Mouse (Mus musculus): ENCODE data around the gene Man1c1. TPM values are rescaled to one million over a fixed set of nuclear protein-coding genes. Genes with fewer than 3 reads are reported as not detected.

The Man1c1 gene
- polyA plus RNA-seq, 1 experiment from 2014 or later = 8.3 TPM

DNA sequence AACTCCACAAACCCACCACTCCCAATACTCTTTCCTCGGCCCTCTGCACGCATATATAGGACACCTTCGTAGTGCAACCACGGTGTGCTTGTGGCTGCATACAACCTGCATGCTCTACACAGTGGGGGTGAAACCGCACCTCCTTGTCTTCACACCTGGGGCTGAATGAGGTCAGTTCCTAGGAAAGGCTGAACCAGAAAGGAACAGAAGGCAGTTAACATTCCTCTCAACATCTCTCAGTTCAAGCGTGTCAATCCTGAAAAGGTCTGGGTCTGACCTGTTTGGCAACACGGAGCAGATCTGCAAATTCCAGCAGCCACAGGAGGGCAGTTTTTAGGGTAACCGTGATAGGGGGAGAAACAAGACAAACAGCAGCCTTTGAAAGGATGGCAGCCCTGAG lies 21.7 kb downstream of the Man1c1 start:
- no peak overlapping the region for H3K4me3 ChIP-seq
- DNase-seq (ENCODE audit: low spot score) = no peak
- H3K36me3 ChIP-seq = peaks cover 32% of the 10 kb centered on the region
- peaks cover 4% of the 10 kb centered on the region; the same call in 1 of the 2 replicates for H3K9me3 ChIP-seq
- peak overlapping the region; percentile 76 for H3K27ac ChIP-seq
- peaks cover 47% of the 10 kb centered on the region for H3K4me1 ChIP-seq
- no peaks in the 10 kb centered on the region for H3K27me3 ChIP-seq (ENCODE audit: insufficient read depth, poor library complexity, severe bottlenecking)
- 70% methylated on average over 8 of the region's 8 CpGs for WGBS

DNA sequence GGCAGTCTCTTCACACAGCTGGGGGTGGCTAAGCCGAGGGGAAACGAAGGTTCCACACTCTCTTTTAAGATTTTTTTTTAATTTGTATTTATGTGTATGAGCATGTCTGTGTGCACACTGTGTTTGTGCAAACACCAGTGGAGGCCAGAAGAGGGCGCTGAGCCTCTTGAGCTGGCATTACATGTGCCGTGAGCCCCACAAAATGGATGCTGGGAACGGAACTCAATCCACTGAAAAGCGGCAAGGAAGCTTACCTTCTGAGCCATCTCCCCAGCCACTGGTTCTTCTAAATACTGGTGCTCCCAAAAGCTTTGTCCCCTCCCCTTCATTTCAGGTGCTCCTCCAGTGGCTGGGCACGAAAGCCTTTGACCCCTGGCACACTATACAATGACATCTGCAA lies 22.3 kb downstream of the Man1c1 start:
- H3K9me3 ChIP-seq = peaks cover 4% of the 10 kb centered on the region; the same call in 1 of the 2 replicates
- no peak for DNase-seq (ENCODE audit: low spot score)
- no peak overlapping the region for H3K27ac ChIP-seq
- WGBS = 89% methylated on average over 7 of the region's 7 CpGs
- peaks cover 53% of the 10 kb centered on the region for H3K4me1 ChIP-seq
- no peaks in the 10 kb centered on the region for H3K27me3 ChIP-seq (ENCODE audit: insufficient read depth, poor library complexity, severe bottlenecking)
- H3K36me3 ChIP-seq = peaks cover 26% of the 10 kb centered on the region
- no peak overlapping the region for H3K4me3 ChIP-seq

DNA sequence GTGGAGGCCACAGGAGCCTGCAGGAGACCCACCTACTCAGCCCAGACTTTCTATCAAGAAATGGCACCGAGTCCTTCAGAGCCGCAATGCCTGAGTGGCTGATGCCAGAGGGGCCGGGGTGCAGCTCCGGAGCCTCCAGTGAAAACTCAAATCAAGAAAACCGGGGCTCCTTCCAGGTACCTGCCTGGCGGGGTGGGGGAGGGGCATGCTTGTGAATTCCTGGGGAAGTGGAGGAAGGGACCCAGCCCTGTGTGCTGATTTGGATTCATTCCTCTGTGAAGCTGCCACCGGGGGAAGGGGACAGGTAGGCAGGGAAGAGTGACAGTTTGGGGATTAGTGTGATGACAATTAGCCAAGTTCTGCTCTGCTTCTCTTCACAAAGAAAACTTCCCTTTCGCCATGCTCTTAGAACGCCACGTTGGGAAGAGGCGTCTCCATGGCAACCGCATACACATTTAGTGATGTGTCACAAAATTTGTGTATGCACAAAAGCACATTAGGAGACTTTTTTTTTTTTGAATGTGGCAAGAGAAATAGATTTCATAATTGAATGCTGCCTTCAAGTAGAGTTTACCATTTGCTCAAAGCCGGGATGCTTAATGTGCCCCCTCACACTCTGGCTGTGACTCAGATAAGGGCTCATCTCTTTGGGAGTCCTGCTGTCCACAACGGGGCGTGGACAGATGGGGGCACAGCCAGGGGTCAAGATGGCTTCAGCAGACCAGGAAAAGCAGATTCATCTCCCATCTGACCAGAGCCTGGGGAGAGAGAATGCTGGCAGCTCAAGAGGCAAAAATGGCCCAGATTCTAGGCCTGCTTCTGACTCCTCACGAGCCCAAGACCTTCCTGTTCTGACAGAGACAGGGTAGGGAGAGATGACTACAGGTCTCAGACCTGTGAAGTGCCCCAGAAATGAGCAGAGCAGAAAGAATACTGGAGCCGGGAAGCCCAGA lies 26.3 kb downstream of the Man1c1 start:
- no peaks in the 10 kb centered on the region for H3K9me3 ChIP-seq
- peaks cover 8% of the 10 kb centered on the region; the same call in 1 of the 2 replicates for H3K36me3 ChIP-seq
- peak overlapping the region; percentile 76 for H3K27ac ChIP-seq
- no peak overlapping the region for H3K4me3 ChIP-seq
- peaks cover 66% of the 10 kb centered on the region for H3K4me1 ChIP-seq
- 24% methylated on average over 17 of the region's 17 CpGs for WGBS
- H3K27me3 ChIP-seq (ENCODE audit: insufficient read depth, poor library complexity, severe bottlenecking) = no peaks in the 10 kb centered on the region
- no peak for DNase-seq (ENCODE audit: low spot score)

DNA sequence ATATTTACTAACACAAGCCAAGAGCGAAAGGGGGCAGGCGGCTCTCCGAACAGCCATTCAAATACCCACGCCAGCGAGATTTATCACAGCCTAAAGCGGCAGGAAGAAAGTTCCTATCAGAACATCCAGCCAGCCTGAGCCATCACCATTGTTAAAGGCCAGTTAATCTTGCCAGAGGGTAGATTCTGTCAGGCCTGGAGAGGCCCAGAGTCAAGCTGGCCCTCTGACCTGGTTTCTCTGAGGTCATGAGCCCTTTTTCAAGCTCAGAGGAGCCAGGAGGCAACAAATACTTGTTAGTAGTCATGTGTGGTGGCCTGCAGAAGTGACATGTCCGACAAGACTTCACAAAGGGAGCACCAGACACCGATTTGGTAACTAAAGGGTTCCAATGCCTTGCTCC lies 28.3 kb downstream of the Man1c1 start:
- Histone ChIP-seq H3K9me3 (no peaks in the 10 kb centered on the region), H3K36me3 (no peaks in the 10 kb centered on the region), H3K27me3 (ENCODE audit: insufficient read depth, poor library complexity, severe bottlenecking) (no peaks in the 10 kb centered on the region), H3K27ac (peak overlapping the region; percentile 72), H3K4me3 (no peak overlapping the region), H3K4me1 (peaks cover 75% of the 10 kb centered on the region)
- no peak for DNase-seq (ENCODE audit: low spot score)
- 32% methylated on average over 8 of the region's 8 CpGs for WGBS

DNA sequence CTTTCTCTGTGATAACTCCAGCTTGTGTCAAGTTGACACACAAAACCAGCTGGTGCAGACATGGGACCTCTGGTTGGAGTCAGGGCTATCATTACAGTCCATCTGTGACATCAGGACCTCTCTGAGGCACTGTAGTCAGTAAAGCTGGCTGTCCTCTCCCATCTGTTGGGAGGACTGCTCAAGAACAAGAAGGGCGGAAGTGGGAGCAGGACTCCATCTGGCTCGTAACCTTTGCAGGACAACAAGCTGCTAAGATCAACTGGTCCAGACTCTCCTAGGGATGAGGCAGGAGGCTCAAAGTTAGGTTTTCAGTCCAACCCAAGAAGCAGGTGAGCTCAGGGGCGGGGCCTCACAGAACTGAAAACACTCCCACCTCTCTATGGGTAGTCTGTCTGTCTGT lies 29.1 kb downstream of the Man1c1 start:
- Histone ChIP-seq H3K4me3 (no peak overlapping the region), H3K4me1 (peaks cover 83% of the 10 kb centered on the region), H3K27me3 (ENCODE audit: insufficient read depth, poor library complexity, severe bottlenecking) (no peaks in the 10 kb centered on the region), H3K9me3 (no peaks in the 10 kb centered on the region), H3K36me3 (no peaks in the 10 kb centered on the region), H3K27ac (peak overlapping the region; percentile 72)
- no peak for DNase-seq (ENCODE audit: low spot score)
- WGBS = 86% methylated on average over 3 of the region's 3 CpGs

DNA sequence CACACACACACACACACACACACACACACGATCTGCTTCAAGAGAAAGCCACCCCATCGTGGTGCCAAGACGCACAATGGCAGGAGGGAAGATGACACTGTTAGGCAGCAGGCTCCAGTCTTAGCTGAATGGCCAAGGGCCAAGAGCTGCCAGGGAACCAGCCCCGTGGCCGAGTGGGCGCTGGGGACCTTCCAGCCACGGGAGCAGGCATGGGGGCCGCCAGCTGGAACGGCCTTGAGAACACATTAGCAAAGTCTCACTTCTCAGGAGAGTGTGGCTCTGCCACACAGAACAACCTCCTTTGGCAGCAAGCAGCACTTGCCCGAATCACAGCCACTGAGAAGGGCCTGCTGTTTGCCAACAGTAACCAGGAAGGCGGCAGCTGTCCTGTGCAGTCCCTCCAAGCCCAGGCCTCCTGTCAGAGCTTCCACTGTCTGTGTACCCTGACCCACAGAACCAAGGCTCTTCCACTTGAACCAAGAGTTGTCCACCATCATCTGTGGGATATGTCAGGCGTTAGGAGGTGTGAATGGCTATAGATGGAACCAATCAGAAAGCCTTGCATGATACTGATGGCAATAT lies 30.1 kb downstream of the Man1c1 start:
- WGBS = 88% methylated on average over 12 of the region's 12 CpGs
- no peak overlapping the region for H3K4me3 ChIP-seq
- peak overlapping the region; percentile 31 for H3K27ac ChIP-seq
- H3K9me3 ChIP-seq = no peaks in the 10 kb centered on the region
- H3K4me1 ChIP-seq = peaks cover 83% of the 10 kb centered on the region
- H3K36me3 ChIP-seq = no peaks in the 10 kb centered on the region
- DNase-seq (ENCODE audit: low spot score) = no peak
- no peaks in the 10 kb centered on the region for H3K27me3 ChIP-seq (ENCODE audit: insufficient read depth, poor library complexity, severe bottlenecking)

DNA sequence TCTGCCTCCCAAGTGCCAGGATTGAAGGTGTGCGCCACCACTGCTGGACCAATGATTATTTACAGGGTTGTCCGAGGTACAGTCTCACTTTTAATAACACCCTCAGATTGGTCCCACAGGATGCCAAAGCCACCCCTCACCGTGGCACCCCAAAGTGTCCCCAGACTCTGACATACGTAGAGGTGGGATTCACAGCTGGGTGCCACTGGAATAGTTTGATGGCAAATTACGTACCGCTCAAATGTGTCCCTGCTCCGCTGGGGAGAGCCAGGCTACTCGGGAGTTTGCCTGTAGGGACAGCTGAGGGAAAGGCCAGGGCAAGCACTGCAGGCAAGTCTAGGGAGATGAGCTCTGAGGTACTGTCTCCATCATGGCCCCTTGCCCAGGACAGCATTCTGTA lies 30.9 kb downstream of the Man1c1 start:
- H3K4me3 ChIP-seq = no peak overlapping the region
- no peak overlapping the region for H3K27ac ChIP-seq
- H3K4me1 ChIP-seq = peaks cover 83% of the 10 kb centered on the region
- WGBS = 87% methylated on average over 8 of the region's 8 CpGs
- H3K9me3 ChIP-seq = no peaks in the 10 kb centered on the region
- no peaks in the 10 kb centered on the region for H3K36me3 ChIP-seq
- DNase-seq (ENCODE audit: low spot score) = no peak
- H3K27me3 ChIP-seq (ENCODE audit: insufficient read depth, poor library complexity, severe bottlenecking) = no peaks in the 10 kb centered on the region

DNA sequence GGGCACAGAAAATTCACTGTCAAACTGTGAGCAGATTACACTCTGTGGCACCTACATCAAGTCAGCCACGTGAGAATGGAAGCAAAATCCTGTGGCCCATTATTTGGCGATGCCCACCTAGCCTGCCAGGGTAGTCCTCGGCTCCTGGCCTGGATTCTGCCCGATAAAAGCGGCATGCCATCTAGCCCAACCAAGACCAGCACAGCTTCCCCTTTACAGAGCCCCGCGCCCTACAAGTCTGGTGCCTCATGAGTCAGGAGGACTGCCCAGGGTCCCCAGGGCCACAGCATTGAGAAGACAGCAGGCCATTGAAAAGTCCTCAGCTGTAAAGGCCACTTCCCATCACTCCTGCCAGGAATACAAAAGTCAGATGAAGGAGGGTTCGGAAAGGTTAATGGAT lies 31.8 kb downstream of the Man1c1 start:
- peaks cover 76% of the 10 kb centered on the region for H3K4me1 ChIP-seq
- H3K9me3 ChIP-seq = no peaks in the 10 kb centered on the region
- DNase-seq (ENCODE audit: low spot score) = no peak
- H3K27ac ChIP-seq = no peak overlapping the region
- no peaks in the 10 kb centered on the region for H3K27me3 ChIP-seq (ENCODE audit: insufficient read depth, poor library complexity, severe bottlenecking)
- no peaks in the 10 kb centered on the region for H3K36me3 ChIP-seq
- no peak overlapping the region for H3K4me3 ChIP-seq
- 82% methylated on average over 8 of the region's 8 CpGs for WGBS

DNA sequence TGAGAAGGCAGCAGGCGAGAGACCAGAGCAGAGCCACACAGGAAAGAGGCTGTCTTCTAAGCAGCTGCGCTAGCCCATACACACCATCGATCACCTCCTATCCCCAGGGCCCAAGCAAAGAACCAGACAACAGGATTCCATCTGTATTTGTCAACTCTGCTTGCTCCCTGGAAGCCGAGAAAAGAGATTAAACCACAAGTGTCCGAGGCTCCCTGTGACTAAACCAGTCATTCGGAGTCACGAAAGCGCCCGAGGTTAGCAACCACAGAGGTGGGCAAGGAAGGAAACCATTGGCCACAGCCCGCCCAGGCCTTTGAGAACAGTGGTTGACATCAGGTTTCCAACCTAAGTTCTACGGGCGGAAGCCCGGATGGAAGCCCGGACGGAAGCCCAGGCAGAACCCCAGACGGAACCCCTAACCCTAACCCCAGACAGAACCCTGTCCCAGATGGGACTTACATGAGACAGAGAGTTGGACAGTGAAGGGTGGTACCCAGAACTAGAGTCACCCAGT lies 32.4 kb downstream of the Man1c1 start:
- peaks cover 70% of the 10 kb centered on the region for H3K4me1 ChIP-seq
- 0 out of 2 replicates have a peak overlapping the region, but pooled peaks have one; percentile 16 for H3K27ac ChIP-seq
- no peak for DNase-seq (ENCODE audit: low spot score)
- no peaks in the 10 kb centered on the region for H3K9me3 ChIP-seq
- H3K4me3 ChIP-seq = no peak overlapping the region
- WGBS = 81% methylated on average over 16 of the region's 16 CpGs
- no peaks in the 10 kb centered on the region for H3K27me3 ChIP-seq (ENCODE audit: insufficient read depth, poor library complexity, severe bottlenecking)
- H3K36me3 ChIP-seq = no peaks in the 10 kb centered on the region

DNA sequence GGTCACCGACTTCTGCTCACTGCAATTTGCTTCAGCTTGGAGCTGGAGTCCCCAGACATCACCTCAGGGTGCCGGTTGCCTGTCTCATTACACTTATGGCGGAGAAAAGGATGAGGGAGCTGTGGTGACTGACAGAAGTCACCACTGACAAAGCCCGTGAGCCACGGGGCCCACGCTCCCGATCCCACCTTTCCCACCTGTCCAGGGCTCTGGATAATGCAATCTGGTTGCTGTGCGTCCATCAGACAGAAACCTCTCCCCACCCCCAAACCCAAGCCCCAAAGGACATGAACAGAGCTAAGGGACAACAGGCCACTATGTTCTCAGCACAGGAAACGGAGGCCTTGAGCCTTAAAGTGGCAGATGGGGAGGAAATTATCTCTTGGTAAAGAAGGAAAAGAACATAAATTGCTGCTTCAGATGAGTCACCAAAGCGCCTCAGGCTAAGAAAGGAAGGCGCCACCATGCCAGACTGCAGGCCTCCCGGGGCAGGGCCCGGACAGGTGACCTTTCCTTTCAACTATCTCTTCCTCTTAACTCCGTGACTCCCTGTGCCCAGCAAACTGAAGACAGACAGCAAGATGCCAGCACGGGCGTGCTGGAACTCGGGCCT lies 34.2 kb downstream of the Man1c1 start:
- H3K4me1 ChIP-seq = peaks cover 56% of the 10 kb centered on the region

DNA sequence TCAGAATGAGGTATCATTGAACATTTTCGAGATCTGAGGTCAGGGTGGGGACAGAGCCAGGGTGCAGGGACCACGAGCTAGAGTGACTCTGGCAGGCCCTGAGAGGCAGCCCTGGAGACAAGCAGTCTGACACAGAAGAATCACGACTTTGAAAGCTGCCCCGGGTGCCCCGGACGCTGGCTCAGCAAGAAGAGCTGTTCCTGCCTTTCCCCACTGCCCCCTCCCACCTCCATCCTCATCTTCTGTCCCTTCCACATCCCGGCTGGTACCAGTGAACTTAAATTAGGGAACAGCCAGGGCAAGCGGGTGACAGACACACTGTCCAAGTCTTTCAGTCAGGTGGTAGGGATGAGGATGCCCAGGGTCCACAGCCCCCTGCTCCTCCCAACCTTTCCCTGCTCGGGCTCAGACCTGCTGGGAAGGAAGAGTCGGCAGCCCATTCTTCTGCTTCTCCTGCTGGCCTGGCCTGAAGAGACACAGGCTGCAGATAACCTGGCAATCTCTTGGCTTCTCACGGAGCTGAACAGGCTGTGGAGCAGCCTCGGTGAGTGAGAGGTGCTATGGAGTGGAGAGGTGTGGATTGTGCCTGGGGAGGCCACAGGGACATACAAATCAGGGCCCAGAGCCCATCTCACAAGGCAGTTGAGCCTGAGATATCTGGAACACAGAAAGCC lies 35.6 kb downstream of the Man1c1 start:
- peak overlapping the region; percentile 75; the same call in 1 of the 2 replicates for H3K27ac ChIP-seq
- H3K9me3 ChIP-seq = no peaks in the 10 kb centered on the region
- WGBS = 47% methylated on average over 12 of the region's 12 CpGs
- no peaks in the 10 kb centered on the region for H3K36me3 ChIP-seq
- no peak overlapping the region for H3K4me3 ChIP-seq
- H3K27me3 ChIP-seq (ENCODE audit: insufficient read depth, poor library complexity, severe bottlenecking) = no peaks in the 10 kb centered on the region
- peaks cover 64% of the 10 kb centered on the region for H3K4me1 ChIP-seq
- no peak for DNase-seq (ENCODE audit: low spot score)

More for the DNA sequence above, 34.2 kb downstream of the Man1c1 start:
- peak overlapping the region; percentile 75 for H3K27ac ChIP-seq
- no peaks in the 10 kb centered on the region for H3K36me3 ChIP-seq
- no peak for DNase-seq (ENCODE audit: low spot score)
- no peaks in the 10 kb centered on the region for H3K27me3 ChIP-seq (ENCODE audit: insufficient read depth, poor library complexity, severe bottlenecking)
- WGBS = 51% methylated on average over 17 of the region's 17 CpGs
- H3K4me3 ChIP-seq = no peak overlapping the region
- no peaks in the 10 kb centered on the region for H3K9me3 ChIP-seq

DNA sequence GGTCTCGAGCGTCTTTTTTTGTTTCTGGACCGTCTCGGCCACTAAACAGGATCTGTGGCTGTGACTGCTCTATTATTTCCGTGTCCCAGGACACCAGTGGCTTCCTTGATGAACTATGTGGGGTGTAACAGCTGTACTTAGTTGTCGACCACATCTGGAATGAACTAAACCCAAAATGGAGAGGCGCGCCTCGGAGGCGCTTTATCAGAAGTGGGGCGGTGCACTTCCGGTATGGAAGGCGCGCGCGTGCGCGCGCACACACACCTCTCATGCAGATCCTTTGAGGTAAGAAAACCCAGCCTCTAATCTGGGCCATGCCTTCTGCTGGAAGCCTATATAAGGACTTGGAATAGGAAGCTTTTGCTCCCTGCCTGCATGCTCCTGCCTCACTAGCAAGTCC lies 37.7 kb downstream of the Man1c1 start:
- Histone ChIP-seq H3K9me3 (no peaks in the 10 kb centered on the region), H3K27me3 (ENCODE audit: insufficient read depth, poor library complexity, severe bottlenecking) (no peaks in the 10 kb centered on the region), H3K4me1 (peaks cover 70% of the 10 kb centered on the region), H3K36me3 (no peaks in the 10 kb centered on the region), H3K27ac (0 out of 2 replicates have a peak overlapping the region, but pooled peaks have one; percentile 9), H3K4me3 (no peak overlapping the region)
- no peak for DNase-seq (ENCODE audit: low spot score)
- 89% methylated on average over 19 of the region's 19 CpGs for WGBS

Measured in heart, embryonic 10.5 days (tissue).